Mouse (Mus musculus): ENCODE data around the gene Nr1h3. TPM values are rescaled to one million over a fixed set of nuclear protein-coding genes. Genes with fewer than 3 reads are reported as not detected.

Nr1h3 gene
- polyA plus RNA-seq (2014; fragmentation: Illumina TruSeq; extraction: RNeasy Lipid Tissue Mini Kit (QIAGEN cat#74804); ENCODE audit: low replicate concordance): 0.48 TPM

GRCm38 (mm10) chr2:91202222-91202971 lies at the start of gene Nr1h3, which contains the start of gene Acp2:
Gene Nr1h3 (minus strand): TSS chr2:91202834.
Gene Acp2 (plus strand): TSS chr2:91202885.

GRCm38 (mm10) chr2:91236601-91237510 lies 34.2 kb upstream of the Nr1h3 start, which contains the start of gene Ddb2:
Gene Ddb2 (minus strand): TSS chr2:91236982.

GRCm38 (mm10) chr2:91183711-91184405 lies 18.8 kb downstream of the Nr1h3 start, which contains the start of gene Madd:
Gene Madd (minus strand): TSS chr2:91183837.

Other genes with a start within 250 kb of the Nr1h3 start
- gene Rapsn, start 167.2 kb downstream of the Nr1h3 start, polyA plus RNA-seq (2014; fragmentation: Illumina TruSeq; extraction: RNeasy Lipid Tissue Mini Kit (QIAGEN cat#74804); ENCODE audit: low replicate concordance): not detected
- gene Psmc3, start 148.8 kb downstream of the Nr1h3 start, polyA plus RNA-seq (2014; fragmentation: Illumina TruSeq; extraction: RNeasy Lipid Tissue Mini Kit (QIAGEN cat#74804); ENCODE audit: low replicate concordance): 74.5 TPM
- 0.89 TPM for gene Slc39a13, start 132.4 kb downstream of the Nr1h3 start, polyA plus RNA-seq (2014; fragmentation: Illumina TruSeq; extraction: RNeasy Lipid Tissue Mini Kit (QIAGEN cat#74804); ENCODE audit: low replicate concordance)
- 2.4 TPM for gene Spi1, start 120.4 kb downstream of the Nr1h3 start, polyA plus RNA-seq (2014; fragmentation: Illumina TruSeq; extraction: RNeasy Lipid Tissue Mini Kit (QIAGEN cat#74804); ENCODE audit: low replicate concordance)
- gene Mybpc3, start 84.7 kb downstream of the Nr1h3 start, polyA plus RNA-seq (2014; fragmentation: Illumina TruSeq; extraction: RNeasy Lipid Tissue Mini Kit (QIAGEN cat#74804); ENCODE audit: low replicate concordance): not detected
- 3.3 TPM for gene Madd, start 19.0 kb downstream of the Nr1h3 start, polyA plus RNA-seq (2014; fragmentation: Illumina TruSeq; extraction: RNeasy Lipid Tissue Mini Kit (QIAGEN cat#74804); ENCODE audit: low replicate concordance)
- gene Acp2, start 51 bp upstream of the Nr1h3 start, polyA plus RNA-seq (2014; fragmentation: Illumina TruSeq; extraction: RNeasy Lipid Tissue Mini Kit (QIAGEN cat#74804); ENCODE audit: low replicate concordance): 35.3 TPM
- 21.9 TPM for gene Ddb2, start 34.1 kb upstream of the Nr1h3 start, polyA plus RNA-seq (2014; fragmentation: Illumina TruSeq; extraction: RNeasy Lipid Tissue Mini Kit (QIAGEN cat#74804); ENCODE audit: low replicate concordance)
- not detected for gene Pacsin3, start 53.1 kb upstream of the Nr1h3 start, polyA plus RNA-seq (2014; fragmentation: Illumina TruSeq; extraction: RNeasy Lipid Tissue Mini Kit (QIAGEN cat#74804); ENCODE audit: low replicate concordance)
- 5.3 TPM for gene Arfgap2, start 62.1 kb upstream of the Nr1h3 start, polyA plus RNA-seq (2014; fragmentation: Illumina TruSeq; extraction: RNeasy Lipid Tissue Mini Kit (QIAGEN cat#74804); ENCODE audit: low replicate concordance)
- gene 1110051M20Rik, start 241.9 kb upstream of the Nr1h3 start, polyA plus RNA-seq (2014; fragmentation: Illumina TruSeq; extraction: RNeasy Lipid Tissue Mini Kit (QIAGEN cat#74804); ENCODE audit: low replicate concordance): 1.9 TPM